Mouse (Mus musculus) neural tube, embryonic 14.5 days (tissue): ENCODE data around the gene Nlrx1. TPM values are rescaled to one million over a fixed set of nuclear protein-coding genes. Genes with fewer than 3 reads are reported as not detected.
"Not testable (repeated sequence)": the region's sequence is repeated elsewhere in the genome, so short reads cannot be mapped to it uniquely, and the experiment has no call there.

Experiments
- ATAC-seq: fragments of 200-750 bp; cut with Nextera tagmentation; 2 replicates; pipeline ENCODE4 v1.8.0; 2017; ENCODE audit warnings: low read depth, mild to moderate bottlenecking, moderate TSS enrichment, moderate library complexity
- H3K27ac ChIP-seq: fragments of 300-500 bp; sonication (generic); 2 replicates; pipeline ENCODE4 v1.5.1; 2014; ENCODE audit warnings: low read depth, mild to moderate bottlenecking, control low read depth, low read length, moderate library complexity, mixed read lengths
- H3K27me3 ChIP-seq: fragments of 300-500 bp; sonication (generic); 2 replicates; pipeline ENCODE4 v1.6.1; 2014; ENCODE audit warnings: low read length; ENCODE audit not compliant: control insufficient read depth, insufficient read depth
- H3K36me3 ChIP-seq: fragments of 300-500 bp; sonication (generic); 2 replicates; pipeline ENCODE4 v1.6.1; 2014; ENCODE audit warnings: low read length, mixed read lengths; ENCODE audit not compliant: control insufficient read depth, insufficient read depth
- H3K4me1 ChIP-seq: fragments of 300-500 bp; sonication (generic); 2 replicates; pipeline ENCODE4 v1.6.1; 2014; ENCODE audit warnings: low read length; ENCODE audit not compliant: control insufficient read depth, insufficient read depth
- H3K4me2 ChIP-seq: fragments of 300-500 bp; sonication (generic); 2 replicates; pipeline ENCODE4 v1.6.1; 2014; ENCODE audit warnings: mild to moderate bottlenecking, low read depth, low read length, control low read depth
- H3K4me3 ChIP-seq: fragments of 300-500 bp; sonication (generic); 2 replicates; pipeline ENCODE4 v1.5.1; 2014; ENCODE audit warnings: low read depth, low read length, control low read depth, mixed read lengths
- H3K9ac ChIP-seq: fragments of 300-500 bp; sonication (generic); replicated peaks from 2 replicates; pipeline ENCODE4 v1.6.1; 2014; ENCODE audit warnings: low read depth, mild to moderate bottlenecking, control low read depth, low read length, mixed read lengths
- H3K9me3 ChIP-seq: fragments of 300-500 bp; sonication (generic); 2 replicates; pipeline ENCODE4 v1.6.1; 2016; ENCODE audit warnings: low read length; ENCODE audit not compliant: control insufficient read depth
- WGBS: fragments of 180-500 bp; shearing (Covaris S2); extraction: QIAGEN DNeasy Blood & Tissue Kit; methylation state at CpG from one replicate; pipeline ENCODE4 v1.1.7; 2014; 5-methylcytosine and 5-hydroxymethylcytosine counted together
- polyA plus RNA-seq: library from polyadenylated mRNA; unstranded; fragments of >200 nt; fragmentation: Nextera tagmentation; extraction: Ambion mirVana; gene quantifications from 2 replicates; pipeline ENCODE4 v1.2.1, GENCODE M21; 2014

The Nlrx1 gene
- polyA plus RNA-seq, 1 experiment from 2014 or later = 3.7 TPM

DNA sequence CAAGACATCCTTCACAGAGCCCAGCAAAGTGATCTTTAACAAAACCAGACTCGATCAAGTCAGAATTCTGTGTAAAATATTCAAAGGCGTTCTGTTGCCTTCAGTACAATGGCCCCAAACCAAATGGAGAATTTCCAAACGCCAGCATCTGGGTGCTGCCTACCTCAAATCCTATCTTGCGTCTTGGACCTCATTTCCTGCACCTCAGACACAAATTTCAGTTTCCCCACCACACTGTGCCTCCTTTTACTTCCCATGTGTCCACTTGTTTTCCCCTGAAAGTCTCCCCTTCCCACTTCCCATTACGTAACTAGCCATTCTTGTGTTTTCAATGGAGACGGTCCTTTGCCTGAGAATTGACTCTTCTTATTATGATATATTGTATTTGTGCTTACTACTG is 38.1 kb upstream of the Nlrx1 start:
- Histone ChIP-seq H3K4me2 (no peak overlapping the region), H3K36me3 (peaks cover 11% of the 10 kb centered on the region; the same call in 1 of the 2 replicates), H3K27ac (no peak overlapping the region), H3K9ac (no peak overlapping the region), H3K4me3 (no peak overlapping the region), H3K4me1 (peaks cover 10% of the 10 kb centered on the region), H3K9me3 (no peaks in the 10 kb centered on the region), H3K27me3 (no peaks in the 10 kb centered on the region)
- no peak for ATAC-seq
- WGBS = 92% methylated on average over 6 of the region's 6 CpGs

DNA sequence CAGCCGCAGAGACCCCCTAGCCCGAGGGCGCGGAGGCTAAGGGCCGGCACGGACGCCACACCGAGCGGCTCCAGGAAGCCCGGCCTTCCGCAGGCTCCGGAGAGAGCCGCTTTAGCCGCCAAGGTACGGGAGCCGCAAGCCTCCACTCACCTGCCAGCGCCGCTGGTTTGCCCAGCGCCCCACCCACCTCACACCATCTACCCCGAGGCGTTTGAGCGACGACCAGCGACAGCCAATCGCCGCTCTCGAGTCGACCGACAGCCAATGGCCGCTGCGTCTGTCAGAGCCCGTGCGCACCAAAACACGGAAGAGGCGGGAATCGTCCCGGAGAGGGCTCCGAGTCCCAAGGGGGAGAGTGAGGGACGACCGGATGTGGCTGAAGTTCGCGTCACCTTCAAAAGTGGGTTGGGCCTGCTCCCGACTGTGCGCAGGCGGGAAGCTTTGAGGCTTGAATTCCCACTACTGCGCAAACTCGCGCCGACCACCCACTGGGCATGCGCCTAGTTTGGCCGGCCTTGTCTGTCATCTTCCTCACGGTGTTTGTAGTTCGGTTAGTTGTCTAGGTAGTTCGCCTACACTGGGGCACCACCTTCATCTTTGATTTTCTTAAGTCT is 37.2 kb upstream of the Nlrx1 start, which contains the start of gene Hinfp:
Gene Hinfp, minus strand, starts transcription at position 206 of the 614 bp plus-strand sequence.
- peak within 1 kb of the TSS; percentile 62 for H3K27ac ChIP-seq
- H3K4me2 ChIP-seq = peak within 1 kb of the TSS; percentile 57
- peak; percentile 99 for ATAC-seq
- H3K4me3 ChIP-seq = peak within 1 kb of the TSS; percentile 85
- H3K27me3 ChIP-seq = no peaks in the 10 kb centered on the region
- WGBS = under 1% methylated on average over 54 of the region's 54 CpGs
- H3K9me3 ChIP-seq = no peaks in the 10 kb centered on the region
- H3K9ac ChIP-seq = peak within 1 kb of the TSS; percentile 78
- H3K4me1 ChIP-seq = peaks cover 10% of the 10 kb centered on the region
- H3K36me3 ChIP-seq = peaks cover 17% of the 10 kb centered on the region; the same call in 1 of the 2 replicates

DNA sequence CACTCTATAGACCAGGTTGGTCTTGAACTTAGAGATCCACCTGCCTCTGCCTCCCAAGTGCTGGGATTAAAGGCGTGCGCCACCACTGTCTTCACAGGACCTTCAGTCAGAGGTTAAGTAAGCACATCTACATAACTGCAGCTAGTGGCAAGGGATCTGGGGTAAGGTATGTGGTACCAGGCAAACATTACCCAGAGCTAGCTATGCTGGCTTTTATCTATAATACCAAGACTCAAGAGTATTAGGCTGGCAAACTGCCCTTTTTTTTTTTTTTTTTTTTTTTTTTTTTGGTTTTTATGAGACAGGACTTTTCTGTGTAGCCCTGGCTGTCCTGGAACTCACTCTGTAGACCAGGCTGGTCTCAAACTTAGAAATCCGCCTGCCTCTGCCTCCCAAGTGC is 31.6 kb upstream of the Nlrx1 start:
- not testable (repeated sequence) for H3K9me3 ChIP-seq, H3K4me2 ChIP-seq, H3K4me3 ChIP-seq, H3K27me3 ChIP-seq, ATAC-seq, H3K9ac ChIP-seq, H3K27ac ChIP-seq
- Histone ChIP-seq H3K4me1 (peaks cover 10% of the 10 kb centered on the region), H3K36me3 (peaks cover 60% of the 10 kb centered on the region)
- WGBS = 94% methylated on average over 3 of the region's 3 CpGs

DNA sequence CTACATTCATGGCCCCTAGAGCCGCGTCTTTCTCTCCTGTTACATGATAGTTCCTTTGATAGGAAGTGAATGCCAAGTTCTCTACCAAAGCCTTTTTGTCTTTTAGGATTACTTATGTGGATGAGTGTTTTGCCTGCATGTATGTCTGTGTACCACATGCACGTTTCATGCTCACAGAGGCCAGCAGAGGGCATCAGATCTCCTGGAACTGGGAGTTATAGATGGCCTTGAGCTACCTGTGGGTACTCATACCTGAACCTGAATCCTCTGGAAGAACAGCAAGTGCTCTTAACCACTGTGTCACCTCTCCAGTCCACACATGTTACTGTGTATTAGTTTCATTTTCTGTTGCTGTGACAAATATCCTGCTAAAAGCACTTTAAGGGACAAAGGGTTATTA is 24.1 kb upstream of the Nlrx1 start:
- Histone ChIP-seq H3K9me3 (no peaks in the 10 kb centered on the region), H3K9ac (no peak overlapping the region), H3K27ac (no peak overlapping the region), H3K4me3 (no peak overlapping the region), H3K4me2 (no peak overlapping the region), H3K27me3 (no peaks in the 10 kb centered on the region), H3K36me3 (peaks cover 40% of the 10 kb centered on the region), H3K4me1 (peaks cover 11% of the 10 kb centered on the region; the same call in 1 of the 2 replicates)
- ATAC-seq = no peak
- 81% methylated on average over 3 of the region's 3 CpGs for WGBS

DNA sequence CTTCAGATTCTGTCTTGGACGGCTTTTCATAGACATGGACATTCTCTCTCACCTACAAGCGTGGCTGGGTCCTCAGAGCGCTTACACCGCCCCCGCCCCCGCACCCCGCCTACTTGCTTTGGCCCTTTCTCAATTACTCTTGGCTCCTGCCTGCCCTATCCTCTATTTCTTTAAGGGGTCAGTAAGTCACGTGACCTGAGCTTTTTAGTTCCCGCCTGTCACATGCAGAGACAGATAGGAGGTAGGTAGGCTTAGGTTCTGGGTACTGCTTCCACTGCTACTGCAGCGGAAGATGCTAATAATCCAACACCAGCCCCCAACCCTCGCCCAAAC is 20.5 kb upstream of the Nlrx1 start:
- Histone ChIP-seq H3K27me3 (no peaks in the 10 kb centered on the region), H3K4me3 (peak overlapping the region; percentile 71), H3K9me3 (no peaks in the 10 kb centered on the region), H3K9ac (peak overlapping the region; percentile 77), H3K4me2 (peak overlapping the region; percentile 95), H3K27ac (peak overlapping the region; percentile 75; the same call in 1 of the 2 replicates), H3K36me3 (peaks cover 19% of the 10 kb centered on the region), H3K4me1 (peaks cover 19% of the 10 kb centered on the region)
- no peak for ATAC-seq
- 9% methylated on average over 11 of the region's 11 CpGs for WGBS

DNA sequence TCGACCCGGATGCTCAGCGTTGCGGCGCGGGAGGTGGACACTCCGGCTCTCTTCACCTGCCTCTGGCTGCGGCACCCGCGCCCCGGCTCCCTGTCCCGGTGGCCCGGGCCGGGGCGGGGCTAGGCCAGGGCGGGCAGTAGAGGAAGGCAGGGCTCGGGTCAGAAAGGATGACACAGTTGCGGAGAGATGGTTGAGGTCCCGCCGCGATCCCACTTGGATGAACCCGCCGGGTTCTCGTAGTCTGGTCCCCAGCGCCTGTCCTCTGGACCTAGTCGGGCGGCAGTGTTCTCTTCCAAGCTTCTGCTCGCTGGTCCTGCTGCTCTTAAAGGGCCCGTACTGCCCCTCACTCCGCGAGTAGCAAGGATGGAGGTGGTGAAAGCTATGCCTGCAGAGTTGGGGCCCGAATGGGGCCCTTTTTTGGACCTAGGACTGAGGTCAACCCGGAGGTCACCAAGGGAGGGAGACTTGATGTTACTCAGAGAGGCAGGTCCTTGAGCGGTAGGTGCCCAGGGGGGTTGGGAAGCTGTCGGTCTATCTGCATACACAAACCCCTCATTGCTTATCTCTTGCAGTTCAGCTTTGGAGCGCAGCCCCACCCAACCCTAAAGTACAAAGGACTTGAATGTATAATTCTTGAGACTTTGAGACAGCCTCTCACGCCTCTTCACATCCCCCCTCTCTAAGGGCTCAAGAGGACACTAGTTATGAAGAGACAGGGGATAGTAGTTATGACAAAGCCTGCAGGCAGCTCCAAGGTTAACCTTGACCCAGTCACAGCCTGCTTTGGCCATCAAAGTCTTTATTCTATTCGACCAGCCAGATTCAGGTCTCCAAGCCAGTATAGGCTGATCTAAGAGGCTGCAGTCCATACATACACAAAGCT is 19.9 kb upstream of the Nlrx1 start, which contains the start of gene Abcg4:
Gene Abcg4, minus strand, starts transcription at position 540 of the 883 bp plus-strand sequence.
- peak; percentile 73 for ATAC-seq
- 2% methylated on average over 38 of the region's 38 CpGs for WGBS

DNA sequence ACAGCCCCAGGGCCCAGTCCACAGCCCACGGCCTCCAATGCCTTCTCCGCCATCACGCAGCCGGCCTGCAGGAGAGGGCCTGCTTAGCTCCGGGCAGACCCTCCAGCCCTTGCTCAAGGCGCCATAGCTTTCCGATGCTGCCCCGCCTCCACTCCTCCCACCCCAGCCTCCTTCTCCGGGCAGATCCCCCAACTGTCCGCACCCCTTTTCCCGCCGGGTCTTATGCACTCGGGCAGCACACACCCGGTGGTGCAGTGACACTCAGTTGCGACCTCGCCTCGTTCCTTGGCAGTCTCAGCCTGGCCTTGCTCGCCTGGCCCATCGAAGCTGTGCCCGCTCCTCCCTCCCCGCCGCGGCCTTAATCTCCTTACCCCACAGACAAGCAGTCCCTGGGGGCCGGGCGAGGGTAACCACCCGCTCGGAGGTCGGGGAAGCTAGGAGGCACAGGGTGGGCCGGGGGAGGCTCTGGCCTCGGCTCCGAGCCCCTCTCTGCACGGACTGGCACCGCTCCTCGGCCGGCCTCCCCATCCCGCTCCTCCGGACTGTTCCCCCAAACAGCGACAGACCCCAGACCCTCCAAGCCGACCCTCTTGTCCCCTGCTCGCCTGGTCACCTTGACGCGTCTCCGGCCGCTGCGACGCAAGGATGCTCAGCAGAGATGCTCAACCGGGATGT is 19.1 kb upstream of the Nlrx1 start:
- Histone ChIP-seq H3K27me3 (no peaks in the 10 kb centered on the region), H3K9me3 (no peaks in the 10 kb centered on the region), H3K9ac (peak overlapping the region; percentile 77), H3K36me3 (peaks cover 8% of the 10 kb centered on the region), H3K4me3 (peak overlapping the region; percentile 71), H3K4me1 (peaks cover 19% of the 10 kb centered on the region), H3K27ac (peak overlapping the region; percentile 75), H3K4me2 (peak overlapping the region; percentile 95)
- under 1% methylated on average over 47 of the region's 47 CpGs for WGBS
- ATAC-seq = peak; percentile 68

More for the DNA sequence above, 19.9 kb upstream of the Nlrx1 start, which contains the start of gene Abcg4:
- Histone ChIP-seq H3K4me2 (peak within 1 kb of the TSS; percentile 95), H3K9me3 (no peaks in the 10 kb centered on the region), H3K9ac (peak within 1 kb of the TSS; percentile 77), H3K4me1 (peaks cover 19% of the 10 kb centered on the region), H3K36me3 (peaks cover 15% of the 10 kb centered on the region), H3K27me3 (no peaks in the 10 kb centered on the region), H3K4me3 (peak within 1 kb of the TSS; percentile 71), H3K27ac (peak within 1 kb of the TSS; percentile 75)

DNA sequence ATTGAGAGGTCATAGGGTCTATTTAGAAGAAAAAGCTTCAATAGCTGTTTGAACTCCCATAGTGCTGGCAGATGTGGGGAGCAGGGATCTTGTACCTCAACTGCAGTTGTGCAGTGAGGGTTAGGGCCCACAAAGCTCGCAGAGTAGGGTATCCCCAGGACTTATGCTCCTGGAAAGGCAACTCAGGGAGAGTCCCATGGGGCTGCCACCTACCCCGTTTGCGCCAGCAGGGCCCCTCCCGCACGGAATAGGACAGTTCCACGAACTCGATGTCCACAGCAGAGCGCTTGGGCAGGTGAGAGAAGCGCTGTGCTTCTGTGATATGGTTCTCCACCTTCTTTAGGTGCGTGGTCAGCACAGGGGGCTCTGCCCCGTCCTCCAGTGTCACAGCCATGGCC is 18.6 kb upstream of the Nlrx1 start:
- Histone ChIP-seq H3K4me2 (peak overlapping the region; percentile 95), H3K27me3 (no peaks in the 10 kb centered on the region), H3K4me3 (peak overlapping the region; percentile 71), H3K36me3 (0 out of 2 replicates have a peak, but pooled peaks cover 6% of the 10 kb centered on the region), H3K9ac (peak overlapping the region; percentile 77), H3K4me1 (peaks cover 19% of the 10 kb centered on the region), H3K9me3 (no peaks in the 10 kb centered on the region), H3K27ac (peak overlapping the region; percentile 75)
- 3% methylated on average over 11 of the region's 11 CpGs for WGBS
- no peak; the same call in 1 of the 2 replicates for ATAC-seq
